Mouse (Mus musculus) left cerebral cortex, postnatal 25 days (tissue): ENCODE data around the gene Aifm3. TPM values are rescaled to one million over a fixed set of nuclear protein-coding genes. Genes with fewer than 3 reads are reported as not detected.
A peak's percentile ranks its signal among the peaks of the same experiment; 100 is the strongest.
"Not testable (repeated sequence)": the region's sequence is repeated elsewhere in the genome, so short reads cannot be mapped to it uniquely, and the experiment has no call there.

Source experiments
- DNase-seq, 2 experiments: peaks; one replicate each; pipeline ENCODE4 v3.0.0; 2022; ENCODE audit warnings: low spot score in 2 of 2, mixed read lengths in 1 of 2
- intact Hi-C: fragments of 180-260 bp; cut with DNase I; formaldehyde crosslinking; loops from one replicate; pipeline ENCODE4 v1.15.1; 2025
- total RNA-seq, 2 experiments: library from RNA; stranded (reverse); gene quantifications; 2 replicates each; pipeline ENCODE4 v1.2.3; 2021

Gene Aifm3
- total RNA-seq, 2 experiments from 2014 or later = 96.9 to 100 TPM

DNA sequence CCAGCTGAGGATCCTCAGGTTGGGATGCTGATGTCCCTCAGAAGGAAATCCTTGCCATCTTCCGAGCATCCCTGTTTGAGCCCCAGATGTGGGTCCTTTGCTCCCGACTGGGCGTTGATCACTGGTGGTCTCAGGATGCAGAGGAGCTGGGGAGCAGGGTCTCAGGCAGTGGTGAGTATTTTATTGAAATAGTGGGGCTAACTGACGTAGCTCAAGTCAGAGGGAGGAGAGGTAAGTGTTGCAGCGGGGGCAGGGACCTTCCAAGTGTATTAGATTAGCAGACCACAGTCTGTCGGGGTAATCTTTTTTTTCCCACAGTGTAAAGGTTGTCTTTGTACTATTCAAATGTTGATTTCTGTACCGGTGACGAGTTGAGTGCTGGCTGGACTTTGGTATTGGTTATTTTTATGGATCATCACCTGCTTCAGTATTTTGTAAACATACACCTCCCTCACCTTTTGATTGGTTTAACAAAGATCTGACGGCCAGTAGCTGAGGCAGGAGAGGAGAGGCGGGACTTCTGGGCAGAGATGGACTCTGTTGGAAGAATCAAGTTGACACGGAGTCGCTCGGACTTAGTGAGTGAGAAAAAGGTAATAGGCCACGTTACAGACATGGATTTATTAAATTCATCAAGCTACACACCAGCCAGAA, 43.4 kb downstream of the Aifm3 start:
- intact Hi-C loops = loop anchor here (5.0 kb wide), 1 partner anchor 126 kb away; the partner anchor contains the start of genes Pi4ka and Snap29
- no peak for DNase-seq

DNA sequence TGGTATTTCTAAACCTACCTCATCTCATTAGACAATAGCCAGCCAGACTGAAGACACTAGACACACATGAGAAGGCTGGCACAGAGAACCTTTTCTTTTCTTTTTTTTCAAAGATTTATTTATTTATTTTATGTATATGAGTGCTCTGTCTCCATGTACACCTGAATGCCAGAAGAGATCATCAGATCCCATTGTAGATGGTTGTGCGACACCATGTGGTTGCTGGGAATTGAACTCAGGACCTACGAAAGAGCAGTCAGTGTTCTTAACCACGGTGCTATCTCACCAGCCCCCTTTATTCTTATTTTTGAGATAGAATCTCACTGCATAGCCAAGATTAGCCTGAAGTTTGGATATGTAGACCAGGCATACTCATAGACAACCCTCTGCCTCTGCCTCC, 47.2 kb downstream of the Aifm3 start:
- intact Hi-C loops = no loop called here

DNA sequence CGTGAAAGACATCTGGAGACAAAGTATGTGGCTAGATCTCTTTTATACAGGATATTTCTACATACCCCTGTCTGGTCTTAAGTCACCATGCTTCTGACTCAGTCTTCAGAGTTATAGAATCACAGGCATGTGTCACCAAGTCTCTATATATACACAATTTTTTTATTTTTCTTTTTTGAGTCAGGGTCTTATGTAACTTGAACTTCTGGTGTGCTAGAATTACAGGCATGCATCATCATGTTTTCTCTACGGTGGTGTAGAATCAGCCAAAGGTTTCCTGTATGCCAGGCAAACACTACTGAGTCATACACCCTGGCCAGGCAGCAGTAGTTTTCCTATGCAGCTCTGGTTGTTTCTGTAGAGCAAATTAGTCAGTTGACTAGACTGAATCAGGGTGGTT, 53.2 kb downstream of the Aifm3 start:
- peak in 1 of 2 experiments; percentile 77 for DNase-seq
- intact Hi-C loops = no loop called here

More for the DNA sequence above, 47.2 kb downstream of the Aifm3 start:
- no peak for DNase-seq

DNA sequence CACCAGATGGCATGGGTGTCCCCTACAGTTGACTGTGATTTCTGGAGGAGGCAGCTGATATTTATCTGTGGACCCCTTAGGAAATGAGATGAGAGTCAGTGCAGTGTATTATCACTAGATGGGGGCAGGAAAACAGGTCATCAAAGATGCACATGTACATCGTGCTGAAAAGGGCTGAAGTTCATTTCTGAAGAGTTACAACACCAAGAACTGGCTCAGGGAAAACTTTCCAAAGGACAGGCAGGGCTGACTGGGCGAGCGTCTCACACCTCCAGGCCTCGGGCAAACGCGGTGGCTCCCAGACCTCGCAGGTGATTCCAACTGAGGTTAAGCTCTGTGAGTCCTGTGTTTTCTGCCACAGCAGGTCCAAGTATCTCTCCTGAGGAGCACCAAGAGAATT, 63.4 kb downstream of the Aifm3 start:
- intact Hi-C loops = no loop called here
- DNase-seq = no peak

DNA sequence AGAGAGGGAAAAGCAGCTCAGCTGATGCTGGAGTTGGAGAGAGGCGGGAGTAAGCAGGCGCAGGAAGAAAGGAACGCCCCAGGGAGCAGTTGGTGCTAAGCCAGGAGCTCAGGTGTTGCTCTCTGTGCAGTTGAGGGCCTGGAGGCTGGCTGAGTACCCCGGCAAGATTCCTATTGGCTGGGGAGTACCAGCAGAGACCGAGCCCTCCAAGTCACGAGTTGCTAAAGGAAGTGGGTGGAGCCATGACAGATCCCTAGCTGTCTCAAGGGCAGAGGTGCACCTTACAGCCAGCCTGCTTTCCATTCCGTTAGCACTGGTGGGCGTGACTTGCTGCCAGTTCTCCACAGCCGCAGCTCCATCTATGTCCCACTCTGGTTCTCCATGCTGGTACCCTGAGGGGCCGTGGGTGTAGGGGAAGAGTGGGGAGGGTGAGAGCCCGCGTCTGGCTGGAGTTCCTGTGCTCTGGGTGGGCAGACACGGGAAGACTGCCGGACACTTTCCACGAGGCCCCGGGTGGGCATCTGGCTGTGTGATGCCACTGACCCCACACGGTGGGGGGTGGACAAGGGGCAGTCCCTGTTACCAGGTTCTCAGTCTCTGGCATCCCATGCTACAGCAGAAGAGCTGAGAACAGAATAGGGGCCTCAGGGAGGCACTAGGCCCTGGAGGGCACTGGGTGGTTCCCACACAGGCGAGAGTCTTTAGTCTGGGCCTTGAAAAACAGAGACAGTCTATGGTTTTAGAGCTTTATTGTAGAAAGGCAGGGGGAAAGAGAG, 64.7 kb downstream of the Aifm3 start:
- DNase-seq = no peak
- intact Hi-C loops = loop anchor here (1.0 kb wide), 1 partner anchor 10 kb away; no protein-coding TSS in a partner anchor

DNA sequence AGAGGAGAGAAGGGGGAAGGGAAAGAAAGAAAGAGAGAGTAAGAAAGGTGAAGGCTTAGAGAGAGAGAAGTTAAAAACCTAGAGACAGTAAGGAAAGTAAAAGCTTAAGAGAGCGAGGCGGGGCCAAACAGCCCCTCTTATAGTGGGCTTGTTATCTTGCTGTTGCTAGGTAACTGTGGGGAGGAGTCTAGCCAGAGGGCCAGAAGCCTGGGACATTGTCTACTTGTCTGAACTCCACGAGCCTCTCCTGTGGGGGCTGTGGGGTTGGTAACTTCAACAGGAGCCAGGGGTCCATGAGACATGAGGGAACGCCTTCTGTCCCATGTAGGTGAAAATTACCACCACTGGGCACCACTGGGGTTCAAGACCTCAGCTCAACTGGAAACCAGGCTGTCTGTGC, 65.3 kb downstream of the Aifm3 start:
- intact Hi-C loops = loop anchor here (1.0 to 5.0 kb wide), 2 partner anchors 10 to 258 kb away; no protein-coding TSS in a partner anchor
- not testable (repeated sequence) for DNase-seq

DNA sequence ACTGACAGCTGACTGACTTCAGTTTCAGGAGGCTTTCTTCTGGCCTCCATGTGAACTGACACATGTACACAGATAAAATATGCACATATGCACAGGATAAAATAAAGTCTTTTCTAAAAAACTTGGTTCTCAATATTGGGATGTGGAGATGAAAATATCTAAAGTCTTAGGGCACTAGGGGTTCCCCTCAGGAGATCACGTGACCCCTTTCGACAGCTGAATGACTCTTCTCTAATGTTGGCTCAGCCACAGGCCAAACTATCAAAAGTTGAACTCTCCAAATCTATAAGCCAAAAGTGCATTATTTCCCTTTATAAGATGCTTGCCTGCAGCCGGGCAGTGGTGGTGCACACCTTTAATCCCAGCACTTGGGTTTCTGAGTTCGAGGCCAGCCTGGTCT, 66.8 kb downstream of the Aifm3 start:
- DNase-seq = no peak
- intact Hi-C loops = loop anchor here (5.0 kb wide), 1 partner anchor 256 kb away; no protein-coding TSS in a partner anchor

DNA sequence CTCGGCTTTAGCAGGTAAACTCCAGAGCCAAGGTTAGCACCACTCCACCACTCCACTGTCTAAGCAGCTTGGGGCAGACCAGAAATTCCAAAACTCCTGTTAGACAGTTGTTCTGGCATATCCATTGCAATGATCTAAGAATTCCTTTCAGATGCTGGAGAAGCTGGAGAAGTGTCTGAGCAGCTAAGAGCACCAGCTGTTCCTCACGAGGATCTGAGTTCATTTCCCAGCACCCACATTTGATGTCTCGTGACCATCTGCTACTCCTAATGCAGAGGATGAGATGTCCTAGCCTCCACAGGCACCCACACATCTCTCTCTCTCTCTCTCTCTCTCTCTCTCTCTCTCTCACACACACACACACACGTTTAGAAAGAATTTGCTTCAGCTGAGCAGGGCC, 67.5 kb downstream of the Aifm3 start:
- DNase-seq = peak in 1 of 2 experiments; percentile 65
- intact Hi-C loops = loop anchor here (5.0 kb wide), 1 partner anchor 255 kb away; no protein-coding TSS in a partner anchor

Other genes starting within 250 kb of the Aifm3 start
- 100 to 1,000 TPM in 1 of 2 experiments, 10 to 100 TPM in 1; 99.2 to 116 TPM for gene Tmem191c, start 213.5 kb upstream of the Aifm3 start, total RNA-seq
- gene Serpind1, start 158.2 kb upstream of the Aifm3 start, total RNA-seq = 1 to 10 TPM; 2.5 to 2.7 TPM
- 10 to 100 TPM; 21.5 to 23.9 TPM for gene Snap29, start 83.6 kb upstream of the Aifm3 start, total RNA-seq
- gene Pi4ka, start 83.3 kb upstream of the Aifm3 start, total RNA-seq = 100 to 1,000 TPM; 324 to 328 TPM
- gene Crkl, start 37.6 kb upstream of the Aifm3 start, total RNA-seq = 10 to 100 TPM; 30.9 to 31.0 TPM
- gene Lztr1, start 19.1 kb downstream of the Aifm3 start, total RNA-seq = 100 to 1,000 TPM; 149 TPM
- gene Thap7, start 41.5 kb downstream of the Aifm3 start, total RNA-seq = 10 to 100 TPM; 43.7 to 45.4 TPM
- gene Lrrc74b, start 71.6 kb downstream of the Aifm3 start, total RNA-seq = under 1 TPM; 0.71 to 0.85 TPM
- gene P2rx6, start 72.3 kb downstream of the Aifm3 start, total RNA-seq = under 1 TPM; 0.80 to 0.99 TPM
- 10 to 100 TPM; 83.2 to 87.4 TPM for gene Slc7a4, start 93.6 kb downstream of the Aifm3 start, total RNA-seq
- gene Smpd4, start 129.7 kb downstream of the Aifm3 start, total RNA-seq = 10 to 100 TPM; 62.4 to 63.8 TPM
- 10 to 100 TPM; 22.3 to 26.4 TPM for gene Ccdc74a, start 156.9 kb downstream of the Aifm3 start, total RNA-seq
- gene Med15, start 243.3 kb downstream of the Aifm3 start, total RNA-seq = 10 to 100 TPM; 66.3 to 69.1 TPM